Mouse (Mus musculus) A20 (cell line): ENCODE measurements at regions not wholly inside any gene's neighbourhood (a gene's known extent, or its start where the extent isn't known, plus 50 kb on each side); places are given as distances from the start of the nearest gene placed in this dataset.

Source experiments
- DNase-seq: peaks from one replicate; pipeline ENCODE4 v3.0.0-alpha.2; 2011; ENCODE audit warnings: low read depth, low spot score

GRCm38 (mm10) chr13:43852888-43853287 is 68.3 kb downstream of the Cd83 start:
- DNase-seq, result no peak

- no peak for DNase-seq
These were observed 70.4 kb downstream of the Cd83 start for GRCm38 (mm10) chr13:43854973-43855372.

GRCm38 (mm10) chr13:43860932-43861331 is 76.4 kb downstream of the Cd83 start:
- DNase-seq, result no peak

DNA sequence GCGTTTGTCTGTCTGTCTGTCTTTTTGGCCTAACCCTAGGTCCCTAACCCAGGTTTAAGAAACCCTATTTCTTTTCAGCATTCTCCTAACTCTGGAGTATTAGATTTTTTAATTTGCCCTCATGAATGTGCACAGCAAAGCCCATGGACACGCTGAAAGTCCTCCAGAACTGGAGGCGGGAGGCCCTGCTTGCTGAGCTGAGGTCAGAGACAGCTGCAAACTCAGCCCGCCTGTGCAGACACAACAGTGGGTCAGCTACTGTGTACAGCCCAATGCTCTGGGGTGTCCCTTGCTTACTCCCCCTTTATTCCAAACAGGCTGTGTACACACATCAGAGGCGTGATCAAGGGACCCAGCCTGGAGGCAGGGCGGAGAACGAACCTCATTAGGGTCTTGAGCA is 76.8 kb downstream of the Cd83 start:
- no peak for DNase-seq

DNA sequence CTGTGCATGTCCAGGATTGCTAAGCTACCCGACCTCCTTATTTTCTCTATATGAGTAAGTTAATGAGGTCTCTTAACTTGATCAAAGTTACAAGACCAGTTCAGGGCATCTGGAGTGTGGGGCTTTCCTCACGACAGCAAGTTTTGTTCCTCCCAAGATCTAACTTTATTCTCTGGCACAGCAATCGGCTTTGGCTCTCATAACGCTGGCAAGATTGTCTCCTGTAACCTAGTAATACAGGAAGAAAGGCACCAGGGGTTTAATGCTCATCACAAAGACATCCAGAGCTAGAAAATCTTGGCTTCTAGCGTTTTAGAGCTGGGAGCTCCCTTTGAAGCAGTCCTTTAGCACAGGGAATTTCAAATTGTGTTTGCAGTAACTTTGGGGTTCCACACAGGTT is 77.5 kb downstream of the Cd83 start:
- DNase-seq, result no peak

DNA sequence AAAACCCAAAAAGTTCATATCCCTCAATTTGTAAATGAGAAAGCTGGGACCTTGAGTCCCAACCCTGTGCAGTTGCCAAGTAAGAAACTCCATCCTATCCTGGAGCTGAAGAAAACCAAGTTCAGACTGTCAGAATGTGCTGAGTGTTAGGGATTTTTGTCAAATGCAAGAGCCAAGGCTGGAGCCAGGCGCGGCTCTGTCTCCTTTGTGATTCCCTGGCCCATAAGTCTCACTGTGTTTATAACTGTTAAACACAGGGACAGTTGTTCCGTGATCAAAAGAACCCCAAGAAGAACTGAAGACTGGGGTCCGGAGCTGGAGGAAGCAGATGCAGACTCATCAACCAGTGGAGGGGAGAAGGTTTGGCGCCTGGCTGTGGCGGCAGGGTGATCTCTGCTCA is 78.0 kb downstream of the Cd83 start:
- DNase-seq, result no peak

DNA sequence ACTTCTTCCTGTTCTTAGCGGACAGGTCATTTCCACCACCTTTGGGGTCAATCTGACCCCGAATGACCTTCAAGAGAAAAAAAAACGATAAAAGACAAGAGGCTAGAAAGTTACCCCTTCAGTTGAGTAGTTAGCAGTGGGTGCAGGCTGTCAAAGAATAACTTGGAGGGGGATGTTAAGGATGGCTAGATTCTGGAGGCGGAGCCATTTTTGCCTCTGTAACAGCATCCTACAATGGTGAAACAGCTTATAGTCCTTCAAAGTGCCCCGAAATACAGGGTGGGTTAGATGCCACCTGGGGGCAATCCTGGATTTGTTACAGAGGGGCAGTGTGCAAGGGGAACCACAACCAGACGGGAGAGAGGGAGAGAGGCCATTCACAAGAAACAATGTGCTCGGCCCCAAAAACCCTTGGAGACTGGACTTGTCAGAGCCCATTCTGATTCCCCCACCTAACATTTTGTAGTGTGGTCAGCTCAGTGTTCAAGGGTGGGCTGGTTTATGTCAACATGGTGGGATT is 79.1 kb downstream of the Cd83 start:
- DNase-seq, result no peak

GRCm38 (mm10) chr13:43864153-43864861 is 79.7 kb downstream of the Cd83 start:
- peak; percentile 99 for DNase-seq

DNA sequence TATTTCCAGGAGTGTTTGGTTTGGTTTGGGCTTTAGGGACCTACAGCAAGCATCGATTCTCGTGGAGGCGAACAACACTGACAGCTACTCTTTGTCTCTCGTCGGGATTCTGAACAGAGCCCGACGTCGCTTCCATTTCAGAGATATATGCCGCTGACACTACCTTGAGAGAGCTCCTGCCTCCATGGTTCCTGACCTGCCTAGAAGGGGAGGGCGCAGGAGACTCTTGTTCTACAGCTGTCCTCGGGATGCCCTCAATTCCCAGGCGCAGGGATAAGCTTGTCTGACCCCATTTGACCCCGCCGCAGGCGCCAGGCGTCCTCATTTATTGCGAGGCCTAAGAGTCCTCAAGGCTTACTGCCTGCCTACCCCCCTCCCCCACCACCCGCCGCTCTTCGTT is 80.5 kb downstream of the Cd83 start:
- DNase-seq, result no peak

GRCm38 (mm10) chr13:43875895-43876294 is 91.3 kb downstream of the Cd83 start:
- DNase-seq, result peak; percentile 30

- DNase-seq, result no peak
These were observed 102.7 kb downstream of the Cd83 start for GRCm38 (mm10) chr13:43887284-43887683.

DNA sequence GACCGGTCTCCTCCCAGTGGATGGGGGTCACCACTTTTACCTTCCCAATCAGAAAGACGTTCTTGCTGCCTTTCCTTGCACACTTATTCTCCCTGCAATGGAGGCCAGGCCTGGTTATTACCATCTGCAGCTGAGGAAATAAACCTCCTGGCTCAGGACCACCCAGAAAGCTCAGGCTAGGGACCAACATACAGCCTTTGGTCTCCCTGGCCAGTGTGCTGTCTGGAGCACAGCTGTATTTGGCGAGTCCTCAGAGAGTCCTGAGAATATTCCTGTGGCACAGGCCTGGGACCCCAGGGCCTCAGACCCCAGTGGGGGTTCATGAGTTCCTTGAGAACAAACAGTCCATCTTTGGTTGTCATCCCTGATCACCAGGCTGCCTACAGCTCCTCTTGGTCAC is 107.4 kb downstream of the Cd83 start:
- no peak for DNase-seq

GRCm38 (mm10) chr13:43895990-43896389 is 111.4 kb downstream of the Cd83 start:
- DNase-seq, result no peak

DNA sequence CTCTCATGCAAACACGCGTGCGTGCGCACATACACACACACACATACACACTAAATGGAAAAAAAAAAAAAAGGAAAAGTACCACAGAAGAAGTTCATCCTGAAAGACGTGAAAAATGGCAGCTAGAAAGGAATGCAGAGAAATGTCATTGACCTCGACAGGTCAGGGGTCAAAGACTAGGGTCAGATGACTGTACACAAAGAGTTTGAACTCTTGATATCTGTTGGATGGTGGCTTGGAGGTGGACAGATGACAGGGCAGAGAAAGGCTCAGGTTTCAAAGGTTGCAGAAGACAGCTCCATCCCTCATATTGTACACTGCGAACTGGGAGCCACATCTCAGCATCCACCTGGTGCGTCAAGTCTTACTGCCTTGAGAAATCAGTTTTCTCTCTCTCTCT is 112.5 kb downstream of the Cd83 start:
- DNase-seq, result no peak

GRCm38 (mm10) chr13:43898555-43899258 is 114.1 kb downstream of the Cd83 start:
- DNase-seq, result peak; percentile 77

DNA sequence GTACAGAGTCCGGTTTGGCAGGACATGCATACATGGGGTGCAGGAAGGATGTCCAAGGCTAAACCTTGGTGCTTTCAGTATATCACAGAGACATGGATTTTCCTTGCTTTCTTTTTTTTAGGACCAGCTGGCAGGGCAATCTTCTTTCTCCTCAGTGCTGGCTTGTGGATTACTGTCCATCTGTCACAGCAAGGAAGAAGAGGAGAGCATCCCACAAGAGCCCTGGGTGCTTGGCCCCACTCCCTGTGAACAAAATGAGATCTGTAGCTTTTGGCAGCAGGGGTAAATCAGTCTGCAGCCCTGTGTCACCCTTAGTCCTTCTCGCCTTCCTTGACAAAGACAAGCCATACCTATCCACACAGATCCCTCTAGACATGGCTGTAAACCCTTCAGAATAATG is 115.5 kb downstream of the Cd83 start:
- no peak for DNase-seq

GRCm38 (mm10) chr13:43900758-43901157 is 116.2 kb downstream of the Cd83 start:
- peak; percentile 25 for DNase-seq

- DNase-seq, result no peak
These were observed 118.8 kb downstream of the Cd83 start for GRCm38 (mm10) chr13:43903391-43903790.

GRCm38 (mm10) chr13:43904291-43904690 is 119.7 kb downstream of the Cd83 start:
- no peak for DNase-seq

DNA sequence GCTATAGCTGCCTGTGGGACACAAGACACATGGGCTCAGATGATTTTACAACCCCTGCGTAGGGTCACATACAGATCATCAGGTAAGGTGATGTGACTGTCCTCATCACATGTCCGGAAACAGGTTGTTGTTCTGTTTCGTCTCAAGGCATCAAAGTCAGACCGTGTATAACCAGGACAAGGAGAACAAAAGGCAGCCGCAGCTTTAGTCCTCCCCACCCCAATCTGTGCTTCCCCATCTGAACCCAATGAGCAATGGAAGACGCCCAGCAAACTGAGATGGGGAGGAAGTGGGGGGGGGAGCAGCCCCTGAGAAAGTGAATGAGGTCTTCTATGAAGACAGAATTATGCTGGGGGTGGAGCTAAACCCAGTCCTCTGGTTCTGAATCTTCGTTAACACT is 121.7 kb downstream of the Cd83 start:
- no peak for DNase-seq

DNA sequence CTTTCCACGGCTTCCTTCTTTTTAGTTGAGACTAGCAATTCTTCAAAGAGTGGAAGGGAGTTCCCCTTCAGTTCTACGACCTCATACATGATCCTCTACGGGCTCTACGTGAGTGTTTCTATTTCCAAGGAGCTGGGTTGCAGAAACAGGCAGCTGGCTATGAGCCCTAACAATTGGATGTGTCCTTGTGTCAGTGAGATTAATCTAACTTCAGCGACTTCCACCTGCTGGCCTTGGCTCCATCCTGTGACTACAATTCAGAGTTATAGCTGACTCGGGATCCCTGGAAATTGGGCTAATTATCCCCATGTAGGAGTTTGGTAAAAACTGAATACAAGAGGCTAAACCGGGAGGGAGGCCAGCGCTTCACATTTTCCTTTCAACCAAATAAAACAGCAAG is 122.8 kb downstream of the Cd83 start:
- no peak for DNase-seq

DNA sequence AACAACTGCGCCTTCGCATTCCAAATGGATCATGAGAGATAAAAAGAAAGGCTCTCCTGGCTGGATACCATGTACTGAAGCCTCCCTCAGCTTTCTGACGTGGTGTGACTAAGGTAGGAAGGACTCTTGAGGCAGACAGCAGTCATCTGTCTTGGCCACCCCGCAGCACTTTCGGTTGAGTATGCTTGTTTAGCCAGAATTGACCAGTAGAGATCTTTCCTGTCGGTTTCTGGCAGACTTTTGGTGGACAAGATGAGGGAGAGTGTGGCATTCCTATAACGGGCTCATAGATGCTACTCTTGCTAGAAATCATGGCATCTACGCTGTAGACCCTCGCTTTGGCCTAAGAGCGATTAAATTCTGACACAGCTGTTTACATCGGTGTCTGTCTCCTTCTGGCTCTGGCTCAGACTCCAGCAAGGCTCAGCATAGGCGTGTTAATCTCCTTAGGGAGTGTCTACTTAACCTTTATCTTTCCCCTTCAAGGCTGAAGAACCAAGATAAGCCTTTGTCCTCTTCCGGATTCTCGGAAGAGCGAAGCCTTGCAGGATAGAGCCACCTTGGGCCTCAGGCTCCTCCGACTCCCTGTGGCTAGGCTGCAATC is 123.6 kb downstream of the Cd83 start:
- no peak for DNase-seq

- no peak for DNase-seq
These were observed 125.4 kb downstream of the Cd83 start for GRCm38 (mm10) chr13:43909933-43910332.
